Mouse (Mus musculus) embryo, embryonic 10.5 days (tissue): ENCODE results near the gene Rnf167.

Experiments used
- DNase-seq: peaks from one replicate; pipeline ENCODE4 v3.0.0-alpha.2; 2015; ENCODE audit warnings: low spot score

Rnf167 gene

DNA sequence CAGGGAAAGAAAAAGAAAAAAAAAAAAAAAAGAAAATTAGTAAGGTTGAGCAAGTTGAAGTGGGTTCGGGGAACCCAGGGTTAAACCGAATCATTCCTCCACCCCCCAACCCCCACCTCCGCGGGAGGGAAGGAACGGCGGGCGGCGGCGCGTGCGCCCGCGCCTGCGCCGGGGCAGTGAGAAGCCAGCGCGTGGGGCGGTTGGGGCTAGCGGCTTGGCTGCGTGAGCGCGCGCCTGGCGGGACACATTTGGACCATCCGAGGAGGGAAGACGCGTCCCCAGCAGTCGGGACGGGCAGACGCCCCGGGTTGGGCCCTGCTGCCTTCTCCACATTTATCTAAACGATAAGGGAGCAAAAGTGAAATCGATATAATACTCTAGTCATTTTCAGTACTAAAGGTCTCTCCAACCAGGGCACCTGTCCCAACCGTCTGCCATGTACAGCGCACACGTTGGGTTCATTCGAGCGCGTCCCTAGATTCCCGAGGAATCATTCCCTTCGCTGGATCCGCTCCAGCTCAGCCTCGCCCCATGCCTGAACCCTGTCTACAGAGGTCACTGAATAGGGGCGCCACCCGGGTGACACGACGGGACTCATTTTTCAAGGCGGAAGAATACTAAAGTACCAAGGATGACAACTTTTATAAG is 8.0 kb downstream of the Rnf167 start:
- DNase-seq: peak; percentile 89

DNA sequence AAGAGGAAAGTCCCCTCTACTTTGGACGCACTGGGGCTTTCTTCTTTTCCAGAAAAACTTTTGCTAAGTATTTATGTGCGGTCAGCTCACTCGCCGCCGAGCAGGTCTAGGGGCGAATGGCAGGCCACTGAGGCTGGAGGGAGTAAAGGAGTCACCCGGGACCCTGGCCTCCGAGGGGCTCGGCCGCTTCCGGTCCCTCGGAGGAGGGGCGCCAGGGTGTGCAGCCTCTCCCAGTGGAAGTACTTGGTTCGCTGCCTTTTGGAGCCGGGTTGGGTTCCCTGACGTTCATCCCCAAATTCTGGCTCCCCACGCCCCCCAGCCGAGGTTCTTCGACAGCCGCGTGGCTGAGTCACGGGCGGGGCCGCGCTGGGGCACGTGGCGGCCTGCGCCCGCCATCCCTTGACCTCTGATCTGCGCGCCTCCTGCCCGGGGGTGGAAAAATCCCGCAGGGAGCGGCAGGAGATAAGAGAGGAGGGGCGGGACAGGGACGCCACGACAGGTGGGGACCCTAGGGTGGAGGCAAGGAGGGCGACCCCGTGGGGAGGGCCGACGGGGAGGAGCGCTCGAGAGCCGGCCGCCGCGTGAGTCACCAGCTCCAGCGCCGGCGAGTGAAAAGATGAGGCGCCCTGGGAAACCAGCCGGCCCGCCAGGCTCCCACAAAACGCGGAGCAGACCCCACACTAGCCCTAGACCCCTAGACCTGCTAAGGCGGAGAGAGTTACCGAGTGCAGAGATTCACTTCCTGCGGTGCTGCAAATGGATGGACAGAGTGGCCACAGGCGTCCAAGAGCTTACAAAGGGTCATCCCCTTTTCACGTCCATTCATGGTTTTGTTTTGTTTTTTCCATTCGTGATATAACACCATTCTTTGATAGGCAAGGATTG is 8.8 kb downstream of the Rnf167 start:
- peak; percentile 78 for DNase-seq

DNA sequence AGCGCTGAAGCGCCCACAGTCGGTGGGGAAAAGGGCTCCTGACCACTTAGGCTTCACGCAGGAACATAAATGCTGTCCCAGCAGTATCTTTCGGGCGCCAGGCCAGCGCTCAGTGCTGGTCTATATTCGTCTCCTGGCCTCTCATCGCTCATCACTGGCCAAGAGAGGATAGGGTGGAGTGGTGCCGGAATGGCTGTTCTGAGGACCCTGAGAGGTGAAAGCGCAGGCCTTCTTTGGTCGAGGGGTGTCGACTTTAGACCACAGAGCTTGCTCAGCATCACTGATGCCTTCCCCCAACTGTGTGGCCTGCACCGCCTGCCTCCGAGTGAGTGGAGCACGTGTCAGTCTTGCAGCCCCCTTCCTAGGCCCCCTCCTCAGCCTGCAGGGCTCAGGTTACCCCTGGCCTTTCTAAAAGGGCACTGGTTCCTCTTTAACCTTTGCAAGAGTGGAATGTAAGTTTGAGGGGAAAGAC is 9.5 kb downstream of the Rnf167 start:
- peak; percentile 84 for DNase-seq

DNA sequence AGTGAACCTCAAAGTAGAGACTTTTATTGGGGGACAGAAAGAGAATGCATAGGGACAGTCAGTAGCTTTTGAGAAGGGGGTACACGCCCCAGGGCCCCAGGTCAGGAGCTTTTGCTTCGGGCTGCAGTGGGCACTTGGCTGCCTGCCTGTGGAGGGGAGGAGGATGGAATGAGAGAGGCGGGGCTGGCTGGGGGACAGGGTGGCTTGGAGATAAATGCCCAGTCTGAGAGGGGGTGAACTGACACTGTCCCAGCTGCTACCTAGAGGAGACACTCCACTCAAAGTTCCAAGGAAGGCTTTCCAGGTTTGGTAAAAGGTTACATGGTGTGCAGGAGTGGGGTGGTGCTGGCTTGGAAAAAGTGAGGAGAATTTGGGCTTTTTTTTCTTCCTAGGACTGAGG is 9.9 kb downstream of the Rnf167 start, which contains the start of gene Eno3:
TSS of gene Eno3 (plus strand) at position 239 of the 400 bp plus-strand sequence.
- peak; percentile 67 for DNase-seq

DNA sequence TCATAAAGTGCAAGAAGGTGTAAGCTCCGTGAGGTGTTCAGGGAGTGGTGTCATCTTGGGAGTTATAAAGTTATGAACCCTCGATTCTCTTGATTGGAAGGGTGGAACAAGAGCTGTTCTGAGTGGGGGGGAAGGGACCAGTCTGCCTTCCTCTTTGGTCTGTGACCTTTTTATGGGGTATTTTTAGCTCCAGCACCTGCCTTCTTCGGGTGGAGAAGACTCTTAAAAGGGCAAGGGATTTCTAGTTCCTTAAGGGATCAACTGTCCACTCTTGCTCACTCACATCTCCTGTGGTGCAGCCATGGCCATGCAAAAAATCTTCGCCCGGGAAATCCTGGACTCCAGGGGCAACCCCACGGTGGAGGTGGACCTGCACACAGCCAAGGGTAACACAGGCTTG is 10.5 kb downstream of the Rnf167 start:
- DNase-seq: no peak

DNA sequence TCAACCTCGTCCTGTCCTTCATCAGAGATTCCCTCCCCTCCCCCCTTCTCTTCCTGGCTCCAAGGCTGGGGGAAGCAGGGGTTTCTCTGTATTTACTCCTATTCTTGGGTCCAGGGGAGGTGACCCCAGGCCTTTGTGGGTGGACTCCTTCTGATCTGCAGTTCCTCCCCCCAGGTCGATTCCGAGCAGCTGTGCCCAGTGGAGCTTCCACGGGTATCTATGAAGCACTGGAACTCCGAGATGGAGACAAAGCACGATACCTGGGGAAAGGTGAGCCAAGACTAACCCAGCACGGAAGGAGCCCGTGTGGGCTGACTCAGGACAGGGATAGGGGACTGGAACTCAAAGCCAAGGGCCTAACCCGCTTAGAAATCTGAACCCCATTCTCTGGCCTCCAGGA is 11.0 kb downstream of the Rnf167 start:
- DNase-seq: no peak

DNA sequence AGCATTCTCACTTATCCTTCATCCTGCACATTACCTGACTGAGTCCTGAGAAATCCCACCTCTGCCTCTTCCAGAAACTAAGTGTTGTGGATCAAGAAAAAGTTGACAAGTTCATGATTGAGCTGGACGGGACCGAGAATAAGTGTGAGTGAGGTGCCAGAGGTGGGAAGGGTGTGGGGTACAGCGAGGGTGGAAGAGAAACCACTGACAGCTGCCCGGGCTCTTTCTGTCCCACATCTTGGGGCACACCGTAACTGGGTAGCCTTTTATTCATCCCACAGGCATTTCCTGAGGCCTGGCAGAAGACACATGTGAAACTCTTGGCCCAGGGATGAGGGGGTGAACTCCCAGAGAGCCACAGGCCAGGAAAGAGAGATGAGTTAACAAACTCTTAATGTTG is 11.5 kb downstream of the Rnf167 start:
- no peak for DNase-seq

DNA sequence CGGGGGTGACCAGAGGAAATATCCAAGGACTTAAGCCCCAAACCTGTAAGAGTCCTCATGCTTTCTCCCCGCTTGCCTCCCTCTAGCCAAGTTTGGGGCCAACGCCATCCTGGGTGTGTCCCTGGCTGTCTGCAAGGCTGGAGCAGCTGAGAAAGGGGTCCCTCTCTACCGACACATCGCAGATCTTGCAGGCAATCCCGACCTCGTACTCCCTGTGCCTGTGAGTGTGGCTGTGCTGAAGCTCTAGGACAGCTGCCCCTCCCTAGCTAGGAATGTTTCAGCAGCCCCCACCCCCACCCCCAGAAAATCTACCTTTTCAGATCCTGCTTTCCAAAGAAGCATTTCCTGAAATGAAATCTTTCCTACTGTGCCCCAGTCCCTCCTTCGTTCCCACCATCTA is 11.9 kb downstream of the Rnf167 start:
- no peak for DNase-seq

DNA sequence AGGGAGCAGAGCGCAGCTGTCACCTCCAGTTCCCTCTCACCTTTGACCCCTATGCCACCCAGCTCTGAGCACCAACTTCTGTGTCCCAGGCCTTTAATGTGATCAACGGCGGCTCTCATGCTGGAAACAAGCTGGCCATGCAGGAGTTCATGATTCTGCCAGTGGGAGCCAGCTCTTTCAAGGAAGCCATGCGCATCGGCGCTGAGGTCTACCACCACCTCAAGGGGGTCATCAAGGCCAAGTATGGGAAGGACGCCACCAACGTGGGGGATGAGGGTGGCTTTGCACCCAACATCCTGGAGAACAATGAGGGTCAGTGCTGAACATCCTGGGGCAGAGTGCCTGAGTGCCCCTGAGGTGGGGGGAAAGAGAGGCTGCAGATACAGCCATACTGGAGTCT is 13.5 kb downstream of the Rnf167 start:
- DNase-seq: no peak

DNA sequence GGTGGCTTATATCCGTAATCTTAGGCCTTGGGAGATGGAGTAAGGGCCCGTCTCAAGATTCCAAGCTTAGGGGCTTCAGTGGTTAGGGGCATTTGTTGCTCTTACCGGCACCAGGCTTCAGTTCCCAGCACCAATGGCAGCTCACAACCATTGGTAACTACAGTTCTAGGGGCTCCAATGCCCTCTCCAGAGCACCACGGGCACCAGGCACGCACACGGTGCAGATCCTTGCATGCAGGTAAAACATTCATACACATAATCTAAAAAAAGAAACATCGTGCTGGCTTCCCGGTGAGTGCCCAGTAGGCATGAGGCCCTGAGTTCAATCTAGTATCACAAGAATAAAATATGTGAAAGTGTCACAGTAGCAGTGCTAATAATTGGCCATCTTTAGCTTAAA is 16.1 kb downstream of the Rnf167 start:
- DNase-seq: no peak

DNA sequence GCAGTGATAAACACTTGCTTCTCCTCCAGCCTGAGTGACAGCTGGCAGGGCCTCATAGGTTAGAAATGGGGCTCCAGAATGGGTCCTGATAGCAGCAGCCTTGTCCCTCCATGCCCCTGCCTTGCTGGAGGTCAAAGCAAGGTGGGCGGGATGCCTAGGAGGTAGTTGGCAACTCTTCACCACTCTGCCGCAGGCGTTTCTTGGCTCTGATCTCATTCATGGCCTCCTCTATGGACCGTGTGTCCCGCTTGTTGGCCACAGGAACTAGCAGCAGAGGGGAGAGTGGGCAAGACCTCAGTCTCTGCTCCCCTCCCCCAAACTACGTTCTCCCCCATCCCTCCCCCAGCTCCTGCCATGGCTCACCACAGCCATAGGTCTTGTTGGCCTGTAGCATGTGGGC is 16.9 kb downstream of the Rnf167 start:
- DNase-seq: no peak

DNA sequence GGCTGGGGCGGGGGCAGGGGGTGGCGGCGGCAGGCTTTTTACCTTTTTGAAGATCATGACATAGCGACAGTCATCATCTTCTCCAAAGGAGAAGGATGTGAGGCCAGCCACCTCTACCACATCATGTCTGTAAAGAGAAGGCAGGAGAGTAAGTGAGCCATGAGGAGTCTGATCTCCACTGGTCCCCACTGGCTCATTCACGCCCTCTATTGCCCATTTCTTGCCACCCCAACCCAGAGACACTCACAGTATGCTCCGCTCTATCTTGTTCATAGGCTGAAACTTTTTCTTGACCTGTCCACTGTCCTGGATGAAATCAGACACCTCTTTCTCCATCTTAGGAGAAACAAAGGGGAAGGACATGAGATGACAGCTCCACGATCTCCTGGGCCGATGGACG is 17.7 kb downstream of the Rnf167 start:
- no peak for DNase-seq

DNA sequence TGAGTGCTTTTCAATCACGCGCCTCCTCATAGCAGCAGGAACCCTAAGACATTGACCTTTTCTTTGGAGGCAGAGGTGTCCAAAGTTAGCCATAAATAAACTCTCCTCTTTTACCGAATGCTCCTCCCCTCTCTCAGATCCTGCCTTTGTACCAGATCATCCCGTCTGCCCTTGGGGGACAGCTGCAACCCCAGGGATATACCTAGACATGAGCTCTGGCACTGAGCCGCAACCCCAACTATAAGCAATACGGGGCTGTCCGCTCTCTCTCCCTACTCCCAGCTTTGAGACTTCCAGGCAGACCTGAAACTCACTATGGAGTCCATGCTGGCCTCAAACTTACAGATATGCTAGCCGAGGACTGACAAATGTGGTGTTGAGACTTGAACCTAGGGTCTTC is 19.7 kb downstream of the Rnf167 start:
- DNase-seq: no peak

DNA sequence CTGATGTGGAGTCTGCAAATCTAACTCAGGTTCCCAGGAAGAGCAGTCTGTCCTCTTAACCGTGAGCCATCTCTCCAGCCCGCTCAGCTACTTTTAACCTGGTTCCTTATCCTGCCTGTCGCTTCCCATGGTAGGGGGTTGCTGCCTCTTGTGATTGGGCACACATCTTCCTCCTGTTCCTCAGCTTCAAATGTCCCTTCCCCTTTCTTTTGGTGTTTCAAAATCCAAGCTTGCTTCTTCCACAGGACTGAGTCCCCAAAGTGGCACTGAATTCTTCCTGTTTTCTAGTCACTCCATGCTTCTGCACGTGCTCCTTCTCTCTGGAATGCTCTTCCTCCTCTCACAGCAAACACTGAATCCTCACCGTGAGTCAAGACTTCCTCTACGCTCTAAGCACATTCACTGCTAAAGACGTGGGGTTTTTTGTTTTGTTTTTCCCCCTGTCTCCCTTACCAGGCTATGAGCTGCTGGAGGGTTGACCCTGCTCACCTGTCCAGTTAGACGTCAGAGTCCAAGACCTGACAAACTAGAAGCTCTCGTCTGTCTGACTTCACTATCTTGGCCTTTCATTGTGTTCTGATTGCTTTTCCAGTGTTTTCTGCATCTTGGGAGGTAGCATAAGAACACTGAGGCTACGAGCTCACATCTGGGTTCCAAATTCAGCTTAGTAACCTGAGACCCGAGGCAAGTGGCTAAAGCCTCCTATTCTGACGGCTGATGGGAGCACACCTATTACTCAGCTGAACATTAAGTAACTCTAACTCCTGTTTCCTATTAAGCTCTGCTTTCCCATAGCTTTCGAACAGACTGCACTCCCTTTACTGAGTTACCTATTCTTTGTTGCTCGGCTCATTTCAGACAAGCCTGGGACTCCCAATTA is 20.5 kb downstream of the Rnf167 start:
- no peak for DNase-seq

DNA sequence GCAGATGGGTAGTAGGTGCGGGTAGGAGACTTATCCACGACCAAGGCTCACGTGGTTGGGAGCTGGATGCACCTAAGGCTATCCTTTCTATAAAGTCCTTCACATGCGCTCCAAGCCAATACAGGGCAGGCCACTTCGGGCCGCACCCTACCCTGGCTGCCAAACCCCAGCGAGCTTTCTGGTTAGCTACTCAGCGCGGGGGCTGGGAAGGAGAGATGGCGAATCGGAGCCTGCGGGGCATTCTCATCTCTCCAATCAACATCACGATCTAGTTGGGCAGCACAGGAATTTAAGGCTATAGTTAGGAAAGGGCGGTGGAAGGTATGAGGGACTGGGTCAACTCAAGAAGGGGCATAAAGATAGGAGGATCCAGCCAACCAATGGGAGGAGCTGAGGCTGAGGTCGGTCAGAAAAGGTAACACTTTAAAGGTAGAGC is 21.3 kb downstream of the Rnf167 start:
- DNase-seq: no peak

DNA sequence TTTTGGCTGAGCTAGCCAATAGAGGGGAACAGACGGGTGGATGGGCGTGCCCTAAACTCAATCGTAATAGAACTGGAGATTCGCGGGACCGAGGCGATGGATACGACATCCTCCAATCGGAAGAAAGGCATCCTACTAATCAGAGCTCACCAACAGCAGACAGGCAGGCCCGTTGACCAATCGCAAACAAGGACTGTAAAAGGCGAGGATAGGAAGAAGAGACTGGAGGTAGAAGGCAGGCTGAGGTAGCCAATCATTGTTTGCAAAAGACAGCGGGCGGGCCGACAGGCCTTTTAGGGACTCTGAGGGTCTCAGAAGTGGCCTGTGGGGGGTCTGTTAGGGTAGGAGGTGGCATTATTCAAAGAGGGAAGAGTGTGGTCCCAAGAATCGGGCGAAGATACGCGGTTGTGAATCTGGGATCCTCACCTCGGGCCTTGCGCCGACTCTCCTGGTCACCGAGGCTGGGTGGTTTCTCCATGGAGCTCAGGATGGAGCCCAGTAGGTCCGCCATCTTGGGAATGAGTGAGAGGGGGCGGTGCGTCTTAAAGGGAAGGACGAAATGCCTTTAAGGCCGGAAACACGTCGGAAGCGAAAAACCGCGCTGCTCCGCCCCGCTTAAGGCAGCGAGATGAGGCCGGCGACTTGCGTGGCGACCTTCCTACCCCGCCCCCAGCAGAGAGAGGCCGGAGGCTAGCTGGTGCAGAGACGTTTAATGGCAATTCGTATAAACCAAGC is 21.9 kb downstream of the Rnf167 start, which contains the start of gene Spag7:
TSS of gene Spag7 (minus strand) at position 646 of the 735 bp plus-strand sequence.
- peak; percentile 99 for DNase-seq

DNA sequence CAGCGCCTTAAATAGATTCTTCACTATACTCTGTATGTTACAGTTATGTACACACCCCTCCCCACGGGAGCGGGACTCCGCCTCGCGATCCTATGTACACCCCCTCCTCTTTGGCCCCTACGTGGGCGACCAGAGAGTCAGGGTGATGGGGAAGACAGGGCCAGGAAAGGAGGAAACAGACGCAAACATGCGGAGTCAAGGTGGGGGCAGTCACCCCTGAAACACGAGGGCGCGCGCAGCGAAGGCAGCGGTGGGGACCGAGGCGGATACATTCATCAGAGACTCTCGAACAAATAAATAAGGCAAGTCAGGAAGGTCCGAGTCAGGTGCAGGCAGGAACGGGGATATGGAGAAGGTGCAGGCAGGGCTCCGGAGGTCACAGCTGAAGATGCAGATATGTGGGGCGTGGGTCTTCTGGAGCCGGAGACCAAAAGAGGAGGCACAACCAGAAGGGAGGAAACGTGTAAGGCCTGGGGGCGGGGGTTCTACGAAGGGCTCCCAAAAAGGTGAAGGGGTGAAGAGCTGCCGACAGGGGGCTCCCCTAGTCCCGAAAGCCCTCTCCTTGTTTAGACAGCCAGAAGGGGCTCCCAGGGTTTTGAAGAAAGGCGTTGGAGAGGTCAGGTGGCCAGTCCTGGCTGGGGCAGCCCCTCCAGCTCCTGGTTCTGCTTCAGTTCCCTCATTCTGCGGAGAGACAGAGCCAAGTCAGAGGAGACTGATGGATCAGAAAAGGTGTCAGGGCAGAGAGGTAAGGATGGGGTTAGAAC is 22.7 kb downstream of the Rnf167 start:
- DNase-seq: peak; percentile 92

DNA sequence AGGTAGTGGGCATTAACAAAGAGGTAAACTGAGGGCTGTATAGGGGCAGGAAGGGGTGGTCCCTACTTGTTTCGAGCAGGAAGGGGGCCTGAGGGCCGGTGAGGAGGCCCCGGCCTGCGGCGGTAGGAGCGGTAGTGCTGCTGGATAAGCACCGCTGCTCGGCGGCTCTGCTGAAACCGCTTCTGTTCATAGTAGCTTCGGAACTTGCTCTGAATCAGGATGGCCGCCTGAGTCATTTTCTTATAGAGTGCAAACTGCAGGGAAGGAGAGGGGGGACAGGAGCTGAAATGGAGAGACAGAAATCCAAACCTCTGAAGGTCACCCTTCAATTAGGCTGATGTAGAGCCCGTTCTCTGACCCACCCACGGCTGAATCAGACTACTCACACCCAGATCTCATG is 23.4 kb downstream of the Rnf167 start:
- DNase-seq: no peak

DNA sequence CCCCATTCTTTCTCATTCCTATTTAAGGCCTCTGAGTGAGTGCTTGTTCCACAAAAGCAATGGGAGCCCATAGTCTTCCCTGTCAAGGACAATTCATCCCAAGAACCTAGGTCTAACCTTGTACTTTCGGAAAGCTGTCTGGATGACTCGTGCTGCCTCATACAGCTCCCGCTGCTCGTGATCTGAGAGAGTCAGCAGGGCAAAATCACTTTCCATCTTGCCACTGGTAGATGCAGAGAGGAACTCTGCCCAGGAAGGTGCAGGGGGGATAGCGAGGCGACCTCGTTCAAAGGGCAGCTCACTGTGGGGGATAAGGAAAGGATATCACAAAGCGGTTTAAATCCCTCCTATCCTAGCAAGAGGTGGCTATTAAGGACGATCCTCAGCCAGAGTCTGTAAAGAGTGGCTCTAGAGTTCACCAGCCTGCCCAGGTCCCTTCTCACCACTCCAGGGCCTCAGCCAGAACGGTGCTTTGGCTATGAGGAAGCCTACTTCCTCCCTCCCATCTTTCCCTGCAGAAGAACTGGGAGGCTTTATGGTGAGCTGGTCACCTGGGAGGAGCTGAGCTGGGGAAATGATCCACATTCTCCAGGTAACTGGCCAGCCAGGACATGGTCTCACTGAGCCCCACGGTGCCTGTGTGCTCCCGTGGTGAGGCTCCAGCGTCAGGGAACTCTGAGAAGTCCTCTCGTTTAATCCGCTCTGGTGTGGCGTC is 24.5 kb downstream of the Rnf167 start:
- no peak for DNase-seq

DNA sequence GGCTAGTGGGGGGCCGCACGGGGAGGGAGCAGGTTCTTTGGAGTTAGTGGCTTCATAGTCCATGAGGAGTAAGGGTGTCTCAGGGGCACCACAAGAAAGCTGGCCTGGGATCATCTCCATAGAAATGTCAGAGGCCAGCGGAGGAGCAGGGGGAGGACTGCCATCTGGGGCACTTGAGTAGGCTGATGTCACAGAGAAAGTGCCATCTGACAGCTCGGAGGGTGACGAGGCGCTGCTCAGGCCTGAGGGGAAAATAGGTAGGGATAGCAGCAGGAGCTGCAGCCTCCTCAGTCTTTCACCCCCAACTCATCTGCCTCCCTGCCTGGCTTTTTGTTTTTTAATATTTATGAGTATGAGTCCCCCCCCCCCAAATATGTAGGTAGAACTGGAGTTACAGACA is 27.0 kb downstream of the Rnf167 start:
- no peak for DNase-seq
